ENCODE assay signal across 8 mouse cellular contexts in genomic region chr2:23234065-23234773, GRCm38 (mm10). TPM values are rescaled to one million over a fixed set of nuclear protein-coding genes. Genes with fewer than 3 reads are reported as not detected.
DNase-seq lines count a peak whose midpoint lies in the region; ATAC-seq and TF ChIP-seq lines count a peak whose summit lies in the region.

No protein-coding gene starts in this region.

- under 1% methylated on average over 36 of the region's 50 CpGs for WGBS in embryonic facial prominence, embryonic 14.5 days
- 1% methylated on average over 27 of the region's 50 CpGs for WGBS in intestine, embryonic 16.5 days
- under 1% methylated on average over 32 of the region's 50 CpGs for WGBS in midbrain, embryonic 15.5 days

- H3K4me1 ChIP-seq in E14TG2a.4 (replicated peaks; ENCODE audit: low read depth, low read length) = no peaks in the 10 kb centered on the region
- no peaks in the 10 kb centered on the region for H3K4me1 ChIP-seq in embryonic facial prominence, embryonic 14.5 days (ENCODE audit: control insufficient read depth, insufficient read depth, low read length)
- H3K4me1 ChIP-seq in intestine, embryonic 16.5 days (ENCODE audit: control insufficient read depth, insufficient read depth, low read length) = no peaks in the 10 kb centered on the region
- H3K4me1 ChIP-seq in midbrain, embryonic 15.5 days = no peaks in the 10 kb centered on the region

- H3K36me3 ChIP-seq in E14TG2a.4 (ENCODE audit: insufficient read depth, low read length) = no peaks in the 10 kb centered on the region
- no peaks in the 10 kb centered on the region for H3K36me3 ChIP-seq in embryonic facial prominence, embryonic 14.5 days (ENCODE audit: control insufficient read depth, insufficient read depth, low read length)
- no peaks in the 10 kb centered on the region for H3K36me3 ChIP-seq in intestine, embryonic 16.5 days (ENCODE audit: control insufficient read depth, insufficient read depth, low read length)
- H3K36me3 ChIP-seq in midbrain, embryonic 15.5 days (replicated peaks) = no peaks in the 10 kb centered on the region

- H3K9ac ChIP-seq in embryonic facial prominence, embryonic 14.5 days (ENCODE audit: low read depth, low read length) = peak overlapping the region; percentile 58
- H3K9ac ChIP-seq in intestine, embryonic 16.5 days (ENCODE audit: low read depth, low read length) = peak overlapping the region; percentile 53
- H3K9ac ChIP-seq in midbrain, embryonic 15.5 days = peak overlapping the region; percentile 42

- peak overlapping the region; percentile 75 for H3K4me2 ChIP-seq in embryonic facial prominence, embryonic 14.5 days (ENCODE audit: low read depth, low read length)
- peak overlapping the region; percentile 85 for H3K4me2 ChIP-seq in intestine, embryonic 16.5 days (ENCODE audit: low read depth, low read length)
- peak overlapping the region; percentile 54 for H3K4me2 ChIP-seq in midbrain, embryonic 15.5 days

- no peaks in the 10 kb centered on the region for H3K9me3 ChIP-seq in E14TG2a.4 (ENCODE audit: low read length)
- H3K9me3 ChIP-seq in embryonic facial prominence, embryonic 14.5 days (ENCODE audit: control insufficient read depth, low read length) = no peaks in the 10 kb centered on the region
- no peaks in the 10 kb centered on the region for H3K9me3 ChIP-seq in intestine, embryonic 16.5 days (ENCODE audit: control insufficient read depth, low read length)
- H3K9me3 ChIP-seq in midbrain, embryonic 15.5 days = no peaks in the 10 kb centered on the region

- H3K27me3 ChIP-seq in E14TG2a.4 (ENCODE audit: insufficient read depth, low read length) = peaks cover 24% of the 10 kb centered on the region
- peaks cover 18% of the 10 kb centered on the region for H3K27me3 ChIP-seq in embryonic facial prominence, embryonic 14.5 days (replicated peaks; ENCODE audit: control insufficient read depth, insufficient read depth, low read length)
- H3K27me3 ChIP-seq in intestine, embryonic 16.5 days (replicated peaks; ENCODE audit: control insufficient read depth, insufficient read depth, low read length) = no peaks in the 10 kb centered on the region
- H3K27me3 ChIP-seq in midbrain, embryonic 15.5 days (replicated peaks) = no peaks in the 10 kb centered on the region

- peak overlapping the region; percentile 51; the same call in 1 of the 2 replicates for H3K4me3 ChIP-seq in E14TG2a.4 (replicated peaks; ENCODE audit: low read length)
- H3K4me3 ChIP-seq in embryonic facial prominence, embryonic 14.5 days (ENCODE audit: low read depth, low read length) = peak overlapping the region; percentile 44
- peak overlapping the region; percentile 47 for H3K4me3 ChIP-seq in intestine, embryonic 16.5 days (ENCODE audit: low read length)
- H3K4me3 ChIP-seq in midbrain, embryonic 15.5 days = peak overlapping the region; percentile 47

- ATAC-seq in embryonic facial prominence, embryonic 14.5 days (ENCODE audit: low read depth) = peak; percentile 30; the same call in 1 of the 2 replicates
- peak; percentile 58; the same call in 1 of the 2 replicates for ATAC-seq in intestine, embryonic 16.5 days
- peak; percentile 91 for ATAC-seq in midbrain, embryonic 15.5 days (replicated peaks)

- TF ChIP-seq CTCF in E14TG2a.4 (conservative IDR thresholded peaks at IDR 0.05; ENCODE audit: low read length) = no peak

- H3K27ac ChIP-seq in embryonic facial prominence, embryonic 14.5 days (replicated peaks; ENCODE audit: low read depth, low read length) = no peak overlapping the region
- H3K27ac ChIP-seq in intestine, embryonic 16.5 days (ENCODE audit: low read length) = no peak overlapping the region
- H3K27ac ChIP-seq in midbrain, embryonic 15.5 days = 0 out of 2 replicates have a peak overlapping the region, but pooled peaks have one; percentile 24

- DNase-seq in cerebellum, postnatal 25 days = peak; percentile 15 to 22
- no peak for DNase-seq in cerebellum, adult 11 months
- DNase-seq in embryonic facial prominence, embryonic 14.5 days (ENCODE audit: low spot score) = peak; percentile 25
- DNase-seq in thymus, postnatal 36 days = no peak
- no peak for DNase-seq in left cerebral cortex, adult 9 months (ENCODE audit: low spot score in 2 of 2)

RNA-seq across cellular contexts. Expression of gene 4931423N10Rik, which starts 26.9 kb away (rescaled TPM):
- polyA plus RNA-seq in embryonic facial prominence, embryonic 14.5 days (2014; fragmentation: Nextera tagmentation; extraction: Ambion mirVana) = 0.15 TPM in 1 of 2 replicates, not detected in the other
- not detected in 2 replicates for polyA plus RNA-seq in intestine, embryonic 16.5 days (2015; fragmentation: Nextera tagmentation; extraction: Ambion mirVana)
- polyA plus RNA-seq in midbrain, embryonic 15.5 days (2015; fragmentation: Nextera tagmentation; extraction: Ambion mirVana) = 0.09 and 0.18 TPM in 2 replicates

Comparison
In these comparisons a context has a peak if more than half of its experiments do, and no peak if none do; other contexts are left out.
1. DNase-seq: peak in cerebellum, postnatal 25 days (2 of 2) and embryonic facial prominence, embryonic 14.5 days (single experiment); none in cerebellum, adult 11 months (single experiment), thymus, postnatal 36 days (0 of 2) and left cerebral cortex, adult 9 months (0 of 2).
2. ATAC-seq: peak in every context shown above with its lines; median percentile 91 in midbrain, embryonic 15.5 days; 58 in intestine, embryonic 16.5 days; 30 in embryonic facial prominence, embryonic 14.5 days.
3. Peak in every context shown above with its lines, with median percentiles within 50 percentile points of each other: H3K4me3 ChIP-seq, H3K4me2 ChIP-seq and H3K9ac ChIP-seq.